Mouse (Mus musculus) neural tube, embryonic 14.5 days (tissue): ENCODE data around the gene Psmd11. TPM values are rescaled to one million over a fixed set of nuclear protein-coding genes. Genes with fewer than 3 reads are reported as not detected.
A peak's percentile ranks its signal among the peaks of the same experiment; 100 is the strongest.
"Not testable (repeated sequence)": the region's sequence is repeated elsewhere in the genome, so short reads cannot be mapped to it uniquely, and the experiment has no call there.

Experiments used
- ATAC-seq: fragments of 200-750 bp; cut with Nextera tagmentation; 2 replicates; pipeline ENCODE4 v1.8.0; 2017; ENCODE audit warnings: low read depth, mild to moderate bottlenecking, moderate TSS enrichment, moderate library complexity
- H3K27ac ChIP-seq: fragments of 300-500 bp; sonication (generic); 2 replicates; pipeline ENCODE4 v1.5.1; 2014; ENCODE audit warnings: low read depth, mild to moderate bottlenecking, control low read depth, low read length, moderate library complexity, mixed read lengths
- H3K27me3 ChIP-seq: fragments of 300-500 bp; sonication (generic); 2 replicates; pipeline ENCODE4 v1.6.1; 2014; ENCODE audit warnings: low read length; ENCODE audit not compliant: control insufficient read depth, insufficient read depth
- H3K36me3 ChIP-seq: fragments of 300-500 bp; sonication (generic); 2 replicates; pipeline ENCODE4 v1.6.1; 2014; ENCODE audit warnings: low read length, mixed read lengths; ENCODE audit not compliant: control insufficient read depth, insufficient read depth
- H3K4me1 ChIP-seq: fragments of 300-500 bp; sonication (generic); 2 replicates; pipeline ENCODE4 v1.6.1; 2014; ENCODE audit warnings: low read length; ENCODE audit not compliant: control insufficient read depth, insufficient read depth
- H3K4me2 ChIP-seq: fragments of 300-500 bp; sonication (generic); 2 replicates; pipeline ENCODE4 v1.6.1; 2014; ENCODE audit warnings: mild to moderate bottlenecking, low read depth, low read length, control low read depth
- H3K4me3 ChIP-seq: fragments of 300-500 bp; sonication (generic); 2 replicates; pipeline ENCODE4 v1.5.1; 2014; ENCODE audit warnings: low read depth, low read length, control low read depth, mixed read lengths
- H3K9ac ChIP-seq: fragments of 300-500 bp; sonication (generic); replicated peaks from 2 replicates; pipeline ENCODE4 v1.6.1; 2014; ENCODE audit warnings: low read depth, mild to moderate bottlenecking, control low read depth, low read length, mixed read lengths
- H3K9me3 ChIP-seq: fragments of 300-500 bp; sonication (generic); 2 replicates; pipeline ENCODE4 v1.6.1; 2016; ENCODE audit warnings: low read length; ENCODE audit not compliant: control insufficient read depth
- WGBS: fragments of 180-500 bp; shearing (Covaris S2); extraction: QIAGEN DNeasy Blood & Tissue Kit; methylation state at CpG from one replicate; pipeline ENCODE4 v1.1.7; 2014; 5-methylcytosine and 5-hydroxymethylcytosine counted together
- polyA plus RNA-seq: library from polyadenylated mRNA; unstranded; fragments of >200 nt; fragmentation: Nextera tagmentation; extraction: Ambion mirVana; gene quantifications from 2 replicates; pipeline ENCODE4 v1.2.1, GENCODE M21; 2014

The Psmd11 gene
- polyA plus RNA-seq = 255 and 303 TPM in 2 replicates

GRCm38 (mm10) chr11:80428381-80429008 is at the start of gene Psmd11:
Psmd11 (plus strand) TSS chr11:80428615.
- H3K9ac ChIP-seq = peak within 1 kb of the TSS; percentile 83

GRCm38 (mm10) chr11:80379184-80379583 is 49.2 kb upstream of the Psmd11 start:
- H3K27me3 ChIP-seq, H3K36me3 ChIP-seq, H3K9ac ChIP-seq, ATAC-seq, H3K9me3 ChIP-seq, H3K4me1 ChIP-seq, H3K27ac ChIP-seq, H3K4me2 ChIP-seq, H3K4me3 ChIP-seq: not testable (repeated sequence)
- 98% methylated on average over 7 of the region's 7 CpGs for WGBS

More at GRCm38 (mm10) chr11:80428381-80429008, at the start of gene Psmd11:
- Histone ChIP-seq H3K27ac (peak within 1 kb of the TSS; percentile 86), H3K27me3 (no peaks in the 10 kb centered on the region), H3K4me3 (peak within 1 kb of the TSS; percentile 99), H3K4me2 (peak within 1 kb of the TSS; percentile 92), H3K4me1 (peaks cover 8% of the 10 kb centered on the region; the same call in 1 of the 2 replicates), H3K9me3 (no peaks in the 10 kb centered on the region), H3K36me3 (peaks cover 16% of the 10 kb centered on the region; the same call in 1 of the 2 replicates)
- WGBS = under 1% methylated on average over 53 of the region's 58 CpGs
- peak; percentile 99 for ATAC-seq

GRCm38 (mm10) chr11:80382626-80383018 is 45.8 kb upstream of the Psmd11 start:
- peaks cover 6% of the 10 kb centered on the region; the same call in 1 of the 2 replicates for H3K36me3 ChIP-seq
- peak; percentile 12; the same call in 1 of the 2 replicates for ATAC-seq
- H3K4me1 ChIP-seq = peaks cover 23% of the 10 kb centered on the region

GRCm38 (mm10) chr11:80383019-80383625 is 45.3 kb upstream of the Psmd11 start, which contains the start of gene Zfp207:
Zfp207 (plus strand) TSS chr11:80383279.
- H3K9me3 ChIP-seq = no peaks in the 10 kb centered on the region
- H3K27ac ChIP-seq = peak within 1 kb of the TSS; percentile 87
- H3K27me3 ChIP-seq = no peaks in the 10 kb centered on the region
- peaks cover 10% of the 10 kb centered on the region; the same call in 1 of the 2 replicates for H3K36me3 ChIP-seq
- peak within 1 kb of the TSS; percentile 93 for H3K9ac ChIP-seq
- H3K4me1 ChIP-seq = peaks cover 23% of the 10 kb centered on the region
- H3K4me2 ChIP-seq = peak within 1 kb of the TSS; percentile 98
- peak within 1 kb of the TSS; percentile 86 for H3K4me3 ChIP-seq
- peak; percentile 96 for ATAC-seq
- WGBS = under 1% methylated on average over 33 of the region's 33 CpGs

More at GRCm38 (mm10) chr11:80382626-80383018, 45.8 kb upstream of the Psmd11 start:
- H3K9me3 ChIP-seq = no peaks in the 10 kb centered on the region
- H3K4me2 ChIP-seq = peak overlapping the region; percentile 60
- no peaks in the 10 kb centered on the region for H3K27me3 ChIP-seq
- WGBS = 6% methylated on average over 12 of the region's 12 CpGs
- H3K27ac ChIP-seq = peak overlapping the region; percentile 87
- peak overlapping the region; percentile 55 for H3K9ac ChIP-seq
- H3K4me3 ChIP-seq = peak overlapping the region; percentile 86

- under 1% methylated on average over 20 of the region's 20 CpGs for WGBS
- H3K4me3 ChIP-seq = peak overlapping the region; percentile 86
- ATAC-seq = peak; percentile 15; the same call in 1 of the 2 replicates
- H3K4me2 ChIP-seq = peak overlapping the region; percentile 21; the same call in 1 of the 2 replicates
- peak overlapping the region; percentile 87 for H3K27ac ChIP-seq
- peak overlapping the region; percentile 93 for H3K9ac ChIP-seq
- H3K9me3 ChIP-seq = no peaks in the 10 kb centered on the region
- H3K4me1 ChIP-seq = peaks cover 23% of the 10 kb centered on the region
- H3K36me3 ChIP-seq = peaks cover 10% of the 10 kb centered on the region
- H3K27me3 ChIP-seq = no peaks in the 10 kb centered on the region
Observed at GRCm38 (mm10) chr11:80383626-80384046, 44.8 kb upstream of the Psmd11 start.

GRCm38 (mm10) chr11:80384461-80384860 is 44.0 kb upstream of the Psmd11 start:
- Histone ChIP-seq H3K9me3 (no peaks in the 10 kb centered on the region), H3K36me3 (peaks cover 16% of the 10 kb centered on the region), H3K27me3 (no peaks in the 10 kb centered on the region), H3K27ac (no peak overlapping the region), H3K4me2 (peak overlapping the region; percentile 98), H3K9ac (peak overlapping the region; percentile 52), H3K4me3 (peak overlapping the region; percentile 86), H3K4me1 (peaks cover 23% of the 10 kb centered on the region)
- no peak for ATAC-seq

GRCm38 (mm10) chr11:80385055-80385454 is 43.4 kb upstream of the Psmd11 start:
- Histone ChIP-seq H3K36me3 (peaks cover 16% of the 10 kb centered on the region), H3K4me3 (peak overlapping the region; percentile 86), H3K4me1 (peaks cover 23% of the 10 kb centered on the region), H3K27me3 (no peaks in the 10 kb centered on the region), H3K4me2 (peak overlapping the region; percentile 98), H3K27ac (no peak overlapping the region), H3K9me3 (no peaks in the 10 kb centered on the region), H3K9ac (peak overlapping the region; percentile 52)
- 62% methylated on average over 4 of the region's 4 CpGs for WGBS
- ATAC-seq = no peak

- Histone ChIP-seq H3K4me1 (peaks cover 23% of the 10 kb centered on the region), H3K36me3 (peaks cover 25% of the 10 kb centered on the region), H3K27me3 (no peaks in the 10 kb centered on the region), H3K9me3 (no peaks in the 10 kb centered on the region), H3K4me2 (peak overlapping the region; percentile 98), H3K27ac (no peak overlapping the region), H3K9ac (no peak overlapping the region), H3K4me3 (no peak overlapping the region)
- no peak for ATAC-seq
- 83% methylated on average over 2 of the region's 2 CpGs for WGBS
Observed at GRCm38 (mm10) chr11:80386790-80387189, 41.6 kb upstream of the Psmd11 start.

- no peaks in the 10 kb centered on the region for H3K9me3 ChIP-seq
- H3K4me3 ChIP-seq = no peak overlapping the region
- 90% methylated on average over 1 of the region's 1 CpGs for WGBS
- no peak overlapping the region for H3K27ac ChIP-seq
- no peak overlapping the region for H3K4me2 ChIP-seq
- H3K36me3 ChIP-seq = peaks cover 44% of the 10 kb centered on the region
- H3K4me1 ChIP-seq = peaks cover 19% of the 10 kb centered on the region
- ATAC-seq = no peak
- H3K27me3 ChIP-seq = no peaks in the 10 kb centered on the region
- H3K9ac ChIP-seq = no peak overlapping the region
Observed at GRCm38 (mm10) chr11:80389885-80390284, 38.5 kb upstream of the Psmd11 start.
